Mouse (Mus musculus) layer of hippocampus, adult 8-10 months (tissue): ENCODE data around the gene Matn3. TPM values are rescaled to one million over a fixed set of nuclear protein-coding genes. Genes with fewer than 3 reads are reported as not detected.
"Not testable (repeated sequence)": the region's sequence is repeated elsewhere in the genome, so short reads cannot be mapped to it uniquely, and the experiment has no call there.

ENCODE experiments used
- DNase-seq, 2 experiments: peaks; one replicate each; pipeline ENCODE4 v3.0.0; 2022; ENCODE audit warnings: low spot score in 2 of 2
- total RNA-seq, 4 experiments: library from RNA; stranded (reverse); gene quantifications; 2 replicates each; pipeline ENCODE4 v1.2.4; 2022

Matn3 gene
- total RNA-seq, 4 experiments from 2014 or later, result 0.10 TPM; not detected in 3

- no peak for DNase-seq
These were observed 12.4 kb upstream of the Matn3 start for GRCm38 (mm10) chr12:8935349-8935748.

- DNase-seq, result not testable (repeated sequence)
These were observed 11.5 kb upstream of the Matn3 start for GRCm38 (mm10) chr12:8936210-8936609.

GRCm38 (mm10) chr12:8939490-8939889, 8.2 kb upstream of the Matn3 start:
- DNase-seq, result no peak

- DNase-seq, result no peak
These were observed 7.4 kb upstream of the Matn3 start for GRCm38 (mm10) chr12:8940011-8941005.

- DNase-seq, result no peak
These were observed 6.6 kb upstream of the Matn3 start for GRCm38 (mm10) chr12:8941131-8941615.

- no peak for DNase-seq
These were observed 5.9 kb upstream of the Matn3 start for GRCm38 (mm10) chr12:8941699-8942392.

- DNase-seq, result no peak
These were observed 566 bp upstream of the Matn3 start for GRCm38 (mm10) chr12:8947163-8947562.

- no peak for DNase-seq
These were observed 5.4 kb downstream of the Matn3 start for GRCm38 (mm10) chr12:8953136-8953535.

GRCm38 (mm10) chr12:8954161-8954561, 6.4 kb downstream of the Matn3 start:
- DNase-seq, result no peak

- DNase-seq, result no peak
These were observed 14.0 kb downstream of the Matn3 start for GRCm38 (mm10) chr12:8961607-8962316.

GRCm38 (mm10) chr12:8969828-8970227, 22.1 kb downstream of the Matn3 start:
- DNase-seq, result no peak

- DNase-seq, result peak; percentile 88 to 91
These were observed 26.2 kb downstream of the Matn3 start, which contains the start of gene Wdr35 for GRCm38 (mm10) chr12:8973820-8974465. Gene Wdr35, plus strand, starts transcription at chr12:8973892.

GRCm38 (mm10) chr12:8975076-8975475, 27.3 kb downstream of the Matn3 start:
- no peak for DNase-seq

GRCm38 (mm10) chr12:8993231-8993630, 45.5 kb downstream of the Matn3 start:
- DNase-seq, result no peak

GRCm38 (mm10) chr12:8998318-8998717, 50.6 kb downstream of the Matn3 start:
- DNase-seq, result no peak

GRCm38 (mm10) chr12:9002038-9002648, 54.4 kb downstream of the Matn3 start:
- peak; percentile 25 to 47 for DNase-seq

GRCm38 (mm10) chr12:9007146-9007545, 59.4 kb downstream of the Matn3 start:
- DNase-seq, result no peak

- no peak for DNase-seq
These were observed 60.1 kb downstream of the Matn3 start for GRCm38 (mm10) chr12:9007811-9008210.

- no peak for DNase-seq
These were observed 62.6 kb downstream of the Matn3 start for GRCm38 (mm10) chr12:9010311-9010710.

- DNase-seq, result no peak
These were observed 68.6 kb downstream of the Matn3 start for GRCm38 (mm10) chr12:9016376-9016775.
